9 mouse cellular contexts compared by ENCODE assay signal in genomic region chr4:89040856-89041255, GRCm38 (mm10).
DNase-seq lines count a peak whose midpoint lies in the region; ATAC-seq and TF ChIP-seq lines count a peak whose summit lies in the region.
"Had no signal": no experiment of that assay in that cellular context is flagged by ENCODE, and none has a peak within 500 bp of the region (broad histone marks: within the 10 kb centered on the region; RNA-seq: fewer than 3 reads in every experiment).

No protein-coding gene starts in this region.

- no peak overlapping the region for H3K27ac ChIP-seq in midbrain, postnatal 0 days (ENCODE audit: low read depth, low read length)
- H3K27ac ChIP-seq in midbrain, embryonic 10.5 days (replicated peaks) = no peak overlapping the region
- H3K27ac ChIP-seq in heart, embryonic 14.5 days (replicated peaks in 1 of 2; ENCODE audit: control insufficient read depth in 1 of 2, insufficient read depth in 1 of 2, low read depth in 2 of 2, low read length in 2 of 2) = peak overlapping the region; percentile 0 to 35; a peak in 1 of 4 replicates
- no peak overlapping the region for H3K27ac ChIP-seq in intestine, postnatal 0 days (ENCODE audit: low read depth, low read length)
- H3K27ac ChIP-seq in intestine, embryonic 16.5 days (ENCODE audit: low read length) = no peak overlapping the region
- H3K27ac ChIP-seq: liver, embryonic 15.5 days had no signal

- H3K9me3 ChIP-seq in midbrain, postnatal 0 days (ENCODE audit: low read length) = no peaks in the 10 kb centered on the region
- H3K9me3 ChIP-seq in midbrain, embryonic 10.5 days (replicated peaks) = no peaks in the 10 kb centered on the region
- no peaks in the 10 kb centered on the region for H3K9me3 ChIP-seq in heart, embryonic 14.5 days (ENCODE audit: control insufficient read depth, low read length)
- H3K9me3 ChIP-seq in intestine, postnatal 0 days (ENCODE audit: control insufficient read depth) = no peaks in the 10 kb centered on the region
- H3K9me3 ChIP-seq in intestine, embryonic 16.5 days (ENCODE audit: control insufficient read depth, low read length) = no peaks in the 10 kb centered on the region
- H3K9me3 ChIP-seq: liver, embryonic 15.5 days had no signal

- TF ChIP-seq CTCF in midbrain, postnatal 0 days (IDR thresholded peaks at IDR 0.05) = no peak
- TF ChIP-seq CTCF in intestine, postnatal 0 days (IDR thresholded peaks at IDR 0.05; ENCODE audit: low read depth) = no peak

- peak; percentile 49 for DNase-seq in midbrain, postnatal 0 days (ENCODE audit: low spot score)
- DNase-seq in midbrain, embryonic 10.5 days (ENCODE audit: low spot score) = no peak
- DNase-seq in cerebellum, postnatal 10 days = peak; percentile 66 to 69
- peak; percentile 59 to 60 for DNase-seq in right cerebral cortex, postnatal 10 days (ENCODE audit: low spot score in 2 of 2)
- no peak for DNase-seq in urinary bladder, postnatal 10 days (ENCODE audit: low spot score)

- H3K9ac ChIP-seq in midbrain, postnatal 0 days (replicated peaks; ENCODE audit: low read length, poor library complexity, severe bottlenecking) = no peak overlapping the region
- no peak overlapping the region for H3K9ac ChIP-seq in heart, embryonic 14.5 days (ENCODE audit: low read length)
- H3K9ac ChIP-seq in intestine, postnatal 0 days (ENCODE audit: low read depth, low read length) = no peak overlapping the region
- no peak overlapping the region for H3K9ac ChIP-seq in intestine, embryonic 16.5 days (ENCODE audit: low read depth, low read length)
- H3K9ac ChIP-seq: liver, embryonic 15.5 days had no signal

- no peaks in the 10 kb centered on the region for H3K36me3 ChIP-seq in midbrain, postnatal 0 days (ENCODE audit: insufficient read depth, low read length)
- H3K36me3 ChIP-seq in midbrain, embryonic 10.5 days = no peaks in the 10 kb centered on the region
- H3K36me3 ChIP-seq in heart, embryonic 14.5 days (ENCODE audit: control insufficient read depth, insufficient read depth, low read length) = no peaks in the 10 kb centered on the region
- no peaks in the 10 kb centered on the region for H3K36me3 ChIP-seq in intestine, postnatal 0 days (ENCODE audit: control insufficient read depth, insufficient read depth)
- no peaks in the 10 kb centered on the region for H3K36me3 ChIP-seq in intestine, embryonic 16.5 days (ENCODE audit: control insufficient read depth, insufficient read depth, low read length)
- H3K36me3 ChIP-seq: liver, embryonic 15.5 days had no signal

- no peak overlapping the region for H3K4me3 ChIP-seq in midbrain, postnatal 0 days (ENCODE audit: low read depth, low read length)
- no peak overlapping the region for H3K4me3 ChIP-seq in midbrain, embryonic 10.5 days
- no peak overlapping the region for H3K4me3 ChIP-seq in heart, embryonic 14.5 days (ENCODE audit: control insufficient read depth in 1 of 2, insufficient read depth in 1 of 2, low read depth in 1 of 2, low read length in 2 of 2)
- no peak overlapping the region for H3K4me3 ChIP-seq in intestine, postnatal 0 days (ENCODE audit: low read depth, low read length)
- H3K4me3 ChIP-seq in intestine, embryonic 16.5 days (ENCODE audit: low read length) = no peak overlapping the region
- H3K4me3 ChIP-seq: liver, embryonic 15.5 days had no signal

- no peaks in the 10 kb centered on the region for H3K27me3 ChIP-seq in midbrain, postnatal 0 days (ENCODE audit: insufficient read depth, low read length)
- no peaks in the 10 kb centered on the region for H3K27me3 ChIP-seq in midbrain, embryonic 10.5 days (ENCODE audit: low read depth, poor library complexity, severe bottlenecking)
- no peaks in the 10 kb centered on the region for H3K27me3 ChIP-seq in heart, embryonic 14.5 days (ENCODE audit: control insufficient read depth, insufficient read depth, low read length)
- H3K27me3 ChIP-seq in intestine, postnatal 0 days (replicated peaks; ENCODE audit: control insufficient read depth, insufficient read depth, low read length) = no peaks in the 10 kb centered on the region
- H3K27me3 ChIP-seq in intestine, embryonic 16.5 days (replicated peaks; ENCODE audit: control insufficient read depth, insufficient read depth, low read length) = no peaks in the 10 kb centered on the region
- H3K27me3 ChIP-seq: liver, embryonic 15.5 days had no signal

- no peaks in the 10 kb centered on the region for H3K4me1 ChIP-seq in midbrain, postnatal 0 days (ENCODE audit: insufficient read depth, low read length)
- no peaks in the 10 kb centered on the region for H3K4me1 ChIP-seq in midbrain, embryonic 10.5 days
- H3K4me1 ChIP-seq in heart, embryonic 14.5 days (ENCODE audit: control insufficient read depth in 2 of 2, insufficient read depth in 2 of 2, low read length in 2 of 2) = peaks cover 5 to 15% of the 10 kb centered on the region in 2 experiments
- no peaks in the 10 kb centered on the region for H3K4me1 ChIP-seq in intestine, postnatal 0 days (replicated peaks; ENCODE audit: control insufficient read depth, insufficient read depth, low read length)
- H3K4me1 ChIP-seq in intestine, embryonic 16.5 days (ENCODE audit: control insufficient read depth, insufficient read depth, low read length) = no peaks in the 10 kb centered on the region

- 53% methylated on average over 5 of the region's 5 CpGs for WGBS in midbrain, postnatal 0 days
- WGBS in midbrain, embryonic 10.5 days = 64% methylated on average over 5 of the region's 5 CpGs
- WGBS in heart, embryonic 14.5 days = 13% methylated on average over 5 of the region's 5 CpGs
- 69% methylated on average over 5 of the region's 5 CpGs for WGBS in intestine, postnatal 0 days
- 67% methylated on average over 5 of the region's 5 CpGs for WGBS in intestine, embryonic 16.5 days

- peak; percentile 34; the same call in 1 of the 2 replicates for ATAC-seq in midbrain, postnatal 0 days (ENCODE audit: low FRiP score)
- peak; percentile 47; the same call in 1 of the 2 replicates for ATAC-seq in heart, embryonic 14.5 days (ENCODE audit: insufficient number of reproducible peaks, insufficient read depth, low FRiP score, low read depth)
- no peak for ATAC-seq in intestine, postnatal 0 days
- no peak for ATAC-seq in intestine, embryonic 16.5 days

- H3K4me2 ChIP-seq in midbrain, postnatal 0 days (ENCODE audit: low read depth, low read length, poor library complexity, severe bottlenecking) = no peak overlapping the region
- H3K4me2 ChIP-seq in heart, embryonic 14.5 days (ENCODE audit: low read length) = no peak overlapping the region
- no peak overlapping the region for H3K4me2 ChIP-seq in intestine, postnatal 0 days (replicated peaks; ENCODE audit: low read depth)
- no peak overlapping the region for H3K4me2 ChIP-seq in intestine, embryonic 16.5 days (ENCODE audit: low read depth, low read length)
- H3K4me2 ChIP-seq: liver, embryonic 15.5 days had no signal

Comparison
In these comparisons a context has a peak if more than half of its experiments do, and no peak if none do; other contexts are left out.
1. DNase-seq: peak in midbrain, postnatal 0 days (single experiment), cerebellum, postnatal 10 days (2 of 2) and right cerebral cortex, postnatal 10 days (2 of 2); none in midbrain, embryonic 10.5 days (single experiment) and urinary bladder, postnatal 10 days (single experiment).
2. ATAC-seq: peak in midbrain, postnatal 0 days (single experiment) and heart, embryonic 14.5 days (single experiment); none in intestine, postnatal 0 days (single experiment) and intestine, embryonic 16.5 days (single experiment).
3. H3K27ac ChIP-seq: peak in heart, embryonic 14.5 days (2 of 2); none in midbrain, postnatal 0 days (single experiment), midbrain, embryonic 10.5 days (single experiment), intestine, postnatal 0 days (single experiment) and intestine, embryonic 16.5 days (single experiment).